Mouse (Mus musculus) brain, embryonic 14.5 days (tissue): ENCODE results near the gene Fndc3b.

ENCODE experiments used
- CTCF ChIP-seq: fragments of 200-500 bp; IDR thresholded peaks from 2 replicates; pipeline ENCODE4 v1.5.1; 2012; ENCODE audit warnings: inconsistent platforms, mild to moderate bottlenecking, moderate library complexity, borderline replicate concordance; ENCODE audit not compliant: insufficient read depth, insufficient read length; ENCODE audit errors: extremely low read depth
- POLR2A ChIP-seq: fragments of 200-500 bp; IDR thresholded peaks from 2 replicates; pipeline ENCODE4 v1.6.1; 2012; ENCODE audit warnings: mild to moderate bottlenecking, inconsistent platforms, borderline replicate concordance; ENCODE audit not compliant: poor library complexity, insufficient read depth, insufficient read length, severe bottlenecking; ENCODE audit errors: extremely low read depth

DNA sequence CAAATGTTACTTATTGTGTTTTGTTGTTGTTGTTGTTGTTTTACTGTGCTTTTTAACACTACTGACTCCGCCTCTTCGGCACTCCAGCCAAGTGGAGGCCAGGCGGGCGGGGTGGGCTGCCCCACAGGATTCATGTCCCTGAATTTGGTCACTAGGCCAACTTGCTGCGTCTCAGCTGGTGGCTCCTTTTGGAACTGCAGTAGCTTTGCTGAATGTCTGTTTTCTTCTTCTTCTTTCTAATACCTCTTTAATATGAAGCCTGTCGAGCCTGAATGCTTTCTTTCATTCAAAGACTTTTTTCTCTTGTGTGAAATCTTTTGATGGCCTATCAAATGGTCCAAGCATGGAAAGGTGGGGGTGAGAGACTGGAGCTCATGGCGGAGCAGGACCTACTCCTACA, 235.2 kb downstream of the Fndc3b start:
- TF ChIP-seq CTCF (no peak), POLR2A (no peak)
